Mouse (Mus musculus) kidney, adult 8-10 months (tissue): ENCODE results near the gene Hivep3.

ENCODE experiments used
- DNase-seq, 2 experiments: peaks; one replicate each; pipeline ENCODE4 v3.0.0; 2022

Gene Hivep3

DNA sequence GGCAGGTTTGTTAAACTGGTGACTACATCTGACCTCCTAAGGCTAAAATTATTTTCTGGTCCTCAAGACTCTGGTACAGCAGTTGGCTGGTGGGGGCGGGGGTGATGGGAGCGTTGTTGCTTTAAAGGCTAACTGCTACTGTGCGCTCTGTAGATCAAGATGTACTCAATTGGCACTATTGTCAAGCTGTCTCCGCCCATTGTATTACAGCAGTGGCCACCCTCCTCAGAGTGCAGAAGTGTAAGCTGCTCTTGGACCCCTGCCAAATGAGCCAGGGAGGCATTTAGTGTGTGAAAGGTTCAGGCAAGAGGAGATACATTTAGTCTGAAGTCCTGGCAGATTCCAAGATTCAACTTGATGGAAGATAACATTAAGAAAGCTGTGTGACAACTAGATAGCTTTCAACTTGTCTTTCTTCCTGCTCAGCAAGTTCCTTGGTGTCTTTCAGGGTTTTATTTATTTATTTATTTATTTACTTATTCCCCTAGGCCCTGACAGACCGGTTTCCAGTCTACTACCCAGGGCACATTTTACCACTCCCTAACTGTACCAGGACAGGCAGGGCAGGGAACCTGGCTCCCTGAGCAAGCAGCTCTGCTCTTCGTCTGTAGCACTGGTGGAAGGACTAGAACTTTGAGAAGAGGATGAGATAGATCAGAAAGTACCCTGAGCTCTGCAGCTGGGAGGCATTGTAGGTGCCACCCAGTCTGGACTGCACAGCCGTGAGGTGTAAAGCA, 83.2 kb downstream of the Hivep3 start:
- DNase-seq: no peak

DNA sequence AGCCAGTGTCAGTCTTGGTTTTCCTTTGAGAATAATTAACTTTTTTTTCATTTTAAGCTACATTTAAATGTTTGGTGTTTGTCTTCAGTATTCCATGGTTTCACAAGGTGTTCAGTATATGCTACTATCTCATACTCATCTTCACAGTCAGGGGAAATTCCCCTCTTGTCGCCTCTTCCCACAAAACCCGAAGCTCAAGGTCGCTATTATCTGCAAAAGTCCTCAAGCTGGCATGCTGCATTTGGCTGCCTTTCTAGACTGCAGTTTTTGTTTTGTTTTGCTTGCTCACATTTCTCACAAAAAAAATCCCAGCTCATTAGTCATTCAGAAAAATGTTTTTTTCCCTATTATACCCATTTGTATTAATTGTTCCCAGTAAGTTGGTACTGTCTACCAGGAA, 92.4 kb downstream of the Hivep3 start:
- DNase-seq: no peak

DNA sequence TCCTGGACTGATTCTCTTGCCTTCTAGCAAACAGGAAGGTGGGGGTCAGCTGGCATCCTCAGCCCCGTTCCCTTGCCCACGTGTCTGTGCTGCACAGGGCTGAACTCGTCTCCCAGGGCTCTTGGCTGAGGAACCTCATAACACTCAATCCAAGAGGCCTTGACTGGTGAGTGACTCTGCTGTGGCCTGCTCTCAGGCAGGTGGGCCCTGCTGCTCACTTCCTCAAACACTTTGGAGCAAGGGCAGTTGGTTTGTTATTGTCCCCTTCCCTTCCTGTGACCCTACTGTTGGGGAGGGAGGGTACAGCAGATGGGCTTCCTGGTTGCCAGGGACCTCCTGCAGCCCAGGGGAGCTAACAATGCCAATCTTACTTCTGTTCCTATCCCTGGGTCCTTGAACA, 94.8 kb downstream of the Hivep3 start:
- DNase-seq: no peak

DNA sequence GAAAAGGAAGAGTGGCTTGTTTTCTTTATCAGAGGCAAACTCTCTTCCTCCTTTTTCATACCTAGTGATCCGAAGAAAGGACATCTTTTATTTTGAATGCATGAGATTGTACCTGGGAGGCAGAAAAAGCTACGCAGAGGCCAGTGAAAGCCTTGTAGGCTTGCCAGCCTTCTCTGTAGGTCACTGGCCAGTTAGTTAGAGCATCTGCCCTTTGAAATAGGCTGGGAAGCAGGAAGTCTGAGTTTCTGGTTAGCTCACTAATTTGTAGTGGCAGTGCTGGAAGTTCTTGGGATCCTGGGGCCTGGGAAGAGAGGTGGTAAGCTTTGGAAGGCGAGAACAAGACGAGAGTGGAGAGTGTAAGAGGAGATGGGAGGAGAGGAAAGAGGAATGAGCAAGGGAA, 95.4 kb downstream of the Hivep3 start:
- DNase-seq: no peak

DNA sequence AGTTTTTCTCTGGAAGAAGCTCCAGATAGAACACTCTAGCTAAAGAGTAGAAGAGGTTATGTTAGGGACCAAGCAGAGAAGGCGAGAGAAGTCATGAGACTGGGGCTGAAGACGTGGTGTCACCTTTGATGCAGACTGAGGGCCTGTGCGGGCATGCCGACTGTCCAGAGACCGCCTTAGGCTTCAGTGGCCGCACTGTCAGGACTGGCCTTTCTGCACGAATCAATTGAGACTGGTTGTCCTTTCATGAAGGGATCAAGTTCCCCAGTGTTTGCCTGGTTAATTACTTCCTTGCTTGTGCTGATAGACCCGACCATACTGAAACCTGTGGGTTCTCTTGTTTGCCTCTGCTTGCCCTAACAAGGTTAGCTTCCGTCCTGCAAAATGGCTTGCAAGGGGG, 99.7 kb downstream of the Hivep3 start:
- DNase-seq: no peak

DNA sequence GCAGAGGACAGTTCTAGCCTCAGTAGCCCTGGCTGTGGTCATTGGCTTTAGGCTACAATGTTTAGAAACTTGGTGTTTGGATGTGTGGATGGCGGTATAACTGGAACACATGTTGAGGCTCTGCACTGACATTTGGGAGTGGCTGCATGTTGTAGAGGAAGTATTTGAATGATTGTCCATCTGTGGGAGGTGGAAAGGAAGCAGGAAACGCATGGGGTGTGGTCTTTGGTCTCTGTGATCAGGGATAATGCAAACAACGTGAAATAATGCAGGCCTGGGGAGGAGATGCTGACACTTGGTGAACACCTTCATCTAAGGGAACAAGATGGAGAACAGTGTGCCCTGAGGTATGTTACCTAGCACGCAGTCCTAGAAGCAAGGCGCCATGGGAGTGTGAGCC, 100.3 kb downstream of the Hivep3 start:
- no peak for DNase-seq

DNA sequence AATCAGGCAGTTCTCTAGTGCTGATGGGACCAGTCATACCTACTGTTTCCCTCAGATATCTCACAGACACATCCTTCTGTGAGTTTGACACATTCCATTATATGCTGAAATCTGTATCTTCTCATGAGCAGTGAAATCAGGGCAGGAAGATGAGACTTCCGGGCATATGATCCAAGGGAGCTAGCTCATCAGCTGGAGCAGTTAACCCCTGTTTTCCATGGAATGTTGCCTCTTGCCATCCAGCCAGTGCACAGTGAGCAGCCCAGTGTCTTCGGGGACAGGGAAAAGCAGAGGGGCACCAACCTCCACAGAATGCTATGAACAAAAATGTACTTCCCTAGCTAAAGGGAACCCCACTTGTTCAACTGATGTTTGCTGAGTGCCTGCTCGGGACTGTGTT, 102.6 kb downstream of the Hivep3 start:
- DNase-seq: no peak

DNA sequence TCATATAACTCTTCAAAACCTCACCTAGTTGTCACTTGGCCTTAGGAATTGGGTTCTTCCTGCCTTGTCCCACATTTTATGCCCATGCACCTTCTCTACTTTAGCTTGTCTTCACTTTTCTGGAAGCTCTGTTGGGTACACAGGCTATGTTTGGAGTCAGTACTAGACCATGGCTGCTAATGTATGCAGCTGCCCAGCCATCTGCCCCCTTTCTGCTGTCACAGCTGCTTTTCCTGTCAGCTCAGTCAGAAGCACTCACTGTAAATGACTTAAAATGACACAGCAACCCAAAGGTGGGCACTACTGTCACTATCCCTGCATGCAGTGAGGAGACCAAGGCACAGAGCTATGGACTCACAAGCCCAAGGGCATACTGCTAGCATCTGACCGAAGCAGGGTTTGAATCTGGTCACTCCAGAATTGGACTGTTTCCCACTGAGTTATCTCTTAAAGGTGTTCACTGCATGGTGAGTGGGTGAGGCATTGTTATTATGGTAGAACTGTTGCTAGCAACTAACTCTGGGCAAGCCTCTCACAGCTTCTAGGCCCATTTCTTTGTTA, 104.0 kb downstream of the Hivep3 start:
- DNase-seq: no peak

DNA sequence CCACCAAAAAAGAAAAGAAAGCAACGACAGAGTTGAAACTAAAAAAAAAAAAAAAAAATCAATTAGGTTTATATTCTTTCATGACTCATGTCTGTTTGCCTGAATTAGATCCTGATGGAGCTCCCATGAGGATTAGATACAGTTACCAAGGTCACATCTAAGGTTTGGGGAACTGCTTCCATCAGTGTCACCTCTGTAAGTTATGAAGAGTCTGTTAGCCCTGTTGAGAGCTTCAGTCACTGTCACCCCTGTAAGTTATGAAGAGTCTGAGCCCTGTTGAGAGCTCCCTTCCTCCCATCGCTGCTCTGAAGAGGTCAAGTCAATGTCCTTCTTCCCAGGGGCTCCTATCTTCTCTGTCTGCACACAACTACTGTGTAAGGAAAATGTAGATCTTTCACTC, 104.7 kb downstream of the Hivep3 start:
- DNase-seq: no peak

DNA sequence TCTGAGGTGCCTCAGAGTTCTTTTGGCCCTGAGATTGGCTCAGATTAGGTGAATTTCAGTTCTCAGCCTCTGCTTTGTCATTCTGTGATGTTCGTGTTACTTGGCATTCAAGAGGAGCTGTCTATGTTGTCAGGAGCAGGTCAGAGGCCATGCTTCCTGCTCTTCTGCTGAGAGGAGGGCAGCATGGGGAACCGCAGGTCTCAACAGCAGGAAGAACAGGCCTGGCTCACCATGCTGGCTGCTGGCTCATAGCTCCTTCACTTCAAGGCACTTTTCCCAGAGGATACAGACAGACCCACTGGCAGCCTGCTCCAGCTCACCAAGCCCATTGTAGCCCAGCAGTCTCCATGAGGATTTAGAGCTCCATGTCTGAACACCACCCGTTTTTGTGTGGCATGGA, 109.7 kb downstream of the Hivep3 start:
- DNase-seq: no peak

DNA sequence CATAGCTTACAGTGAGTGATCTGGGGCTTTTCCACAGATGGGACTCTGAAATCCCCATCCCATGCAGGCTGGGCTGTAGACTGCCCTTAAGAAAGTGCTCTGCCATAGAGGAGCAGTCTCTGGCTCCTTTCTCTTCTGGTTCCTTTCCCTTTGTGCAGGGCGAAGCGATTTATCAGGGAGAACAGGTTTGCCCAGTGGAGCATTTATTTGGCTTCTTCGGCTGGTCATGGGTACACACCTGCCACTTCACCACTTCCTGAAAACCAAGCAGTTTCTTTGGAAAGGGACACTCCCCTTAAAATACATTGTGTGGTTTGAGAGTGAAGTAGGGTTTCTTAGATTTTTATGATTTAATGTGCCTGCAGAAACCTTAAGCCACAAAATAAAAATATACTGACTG, 110.7 kb downstream of the Hivep3 start:
- no peak for DNase-seq

DNA sequence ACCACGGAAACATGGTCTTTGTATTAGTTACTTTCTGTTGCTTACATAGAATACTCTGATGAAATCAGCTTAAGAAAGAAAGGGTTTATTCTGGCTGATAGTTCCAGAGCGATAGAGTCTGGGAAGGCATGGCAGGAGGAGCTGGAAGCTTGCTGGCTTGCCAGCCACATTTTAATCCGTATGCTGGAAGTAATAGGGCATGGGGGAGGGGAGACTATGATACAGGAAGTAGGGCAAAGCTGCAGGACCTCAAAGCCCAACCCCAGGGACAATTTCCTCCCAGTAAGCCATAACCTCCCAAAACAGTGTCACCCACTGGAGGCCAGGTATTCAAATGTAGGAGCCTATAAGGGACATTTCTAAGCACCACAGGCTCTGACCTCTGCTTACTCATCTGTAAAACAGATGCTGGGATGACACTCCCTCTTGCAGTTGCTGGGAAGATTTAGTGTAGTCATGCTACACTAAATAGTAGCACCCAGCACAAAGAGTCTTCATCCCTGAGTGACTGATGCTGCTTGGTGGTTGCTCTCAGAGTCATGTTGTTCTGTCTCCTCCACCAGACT, 112.1 kb downstream of the Hivep3 start:
- DNase-seq: no peak

DNA sequence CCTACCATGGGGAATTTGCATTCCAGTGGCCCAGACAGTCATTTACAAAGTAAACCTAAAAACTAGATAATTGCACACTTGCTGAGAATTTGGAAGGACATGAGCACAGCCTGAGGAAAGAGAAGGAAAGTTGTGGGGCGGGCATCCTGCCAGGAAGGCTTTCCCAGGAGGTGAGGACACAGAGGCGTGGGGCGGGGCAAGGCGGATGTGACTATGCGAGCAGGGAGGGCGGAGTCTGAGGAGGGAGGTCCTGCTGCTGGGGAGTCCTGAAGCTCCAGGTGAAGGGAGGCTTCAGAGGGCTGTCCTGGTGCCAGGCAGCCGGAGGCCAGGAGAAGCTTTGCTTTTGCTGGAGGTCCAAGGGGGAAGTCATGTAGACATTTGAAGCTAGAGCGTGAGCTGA, 118.9 kb downstream of the Hivep3 start:
- peak; percentile 2 to 24 for DNase-seq

DNA sequence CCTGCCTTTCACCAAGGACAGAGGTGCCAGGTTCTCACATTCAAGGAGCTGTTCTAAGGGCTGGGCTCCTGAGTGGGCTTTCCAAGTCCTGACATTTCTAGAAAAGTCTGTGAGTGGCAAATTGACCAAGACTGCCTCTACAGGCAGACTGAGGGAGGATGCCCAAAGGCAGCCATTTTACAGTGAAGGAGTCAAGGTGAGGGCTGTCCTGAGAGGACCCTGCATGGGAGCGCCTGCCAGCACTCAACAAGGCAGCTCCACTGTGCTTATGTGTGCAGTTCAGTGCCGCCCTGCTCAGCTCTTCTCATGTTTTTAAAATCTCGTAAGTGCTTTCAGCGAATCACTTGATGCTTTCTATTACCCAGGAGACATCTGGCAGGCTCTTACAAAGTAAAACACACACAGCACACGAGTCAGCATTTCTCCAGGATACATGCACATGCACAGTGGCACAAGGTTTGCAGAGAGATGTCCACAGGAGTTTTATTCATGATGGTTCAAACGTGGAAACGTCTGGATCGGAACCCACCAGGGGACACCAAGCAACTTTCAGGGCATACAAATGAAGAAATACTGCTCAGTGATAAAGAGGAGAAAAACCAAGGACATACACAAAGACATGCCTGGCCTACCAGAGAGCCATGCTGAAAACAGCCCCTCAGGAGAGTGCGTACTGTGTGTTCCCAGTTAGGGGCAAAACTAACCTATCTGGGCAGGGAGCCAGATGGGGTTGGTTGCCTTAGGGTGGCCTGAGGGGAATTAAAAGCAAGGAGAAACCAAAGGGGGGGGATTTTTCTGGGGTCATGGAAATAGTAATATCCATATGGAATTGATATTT, 120.9 kb downstream of the Hivep3 start:
- DNase-seq: no peak

DNA sequence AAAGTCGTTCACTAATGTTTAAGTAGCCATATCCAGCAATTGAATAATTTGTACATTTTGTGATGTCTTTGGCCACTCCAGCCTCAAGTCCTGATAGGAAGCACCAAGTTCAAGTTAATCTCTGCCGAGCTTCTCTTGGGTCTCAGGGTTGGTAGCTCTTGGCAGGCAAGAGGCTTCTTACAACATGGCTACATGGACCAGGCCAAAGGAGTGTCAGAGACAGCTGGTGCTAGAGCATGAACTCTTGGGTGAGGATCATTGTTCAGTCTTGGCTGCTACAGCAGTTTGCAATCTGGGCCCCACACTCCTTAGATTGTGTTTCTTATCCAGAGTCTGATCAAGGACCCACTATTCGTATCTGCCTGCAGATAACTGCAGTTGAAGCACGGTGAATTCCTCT, 125.9 kb downstream of the Hivep3 start:
- no peak for DNase-seq

DNA sequence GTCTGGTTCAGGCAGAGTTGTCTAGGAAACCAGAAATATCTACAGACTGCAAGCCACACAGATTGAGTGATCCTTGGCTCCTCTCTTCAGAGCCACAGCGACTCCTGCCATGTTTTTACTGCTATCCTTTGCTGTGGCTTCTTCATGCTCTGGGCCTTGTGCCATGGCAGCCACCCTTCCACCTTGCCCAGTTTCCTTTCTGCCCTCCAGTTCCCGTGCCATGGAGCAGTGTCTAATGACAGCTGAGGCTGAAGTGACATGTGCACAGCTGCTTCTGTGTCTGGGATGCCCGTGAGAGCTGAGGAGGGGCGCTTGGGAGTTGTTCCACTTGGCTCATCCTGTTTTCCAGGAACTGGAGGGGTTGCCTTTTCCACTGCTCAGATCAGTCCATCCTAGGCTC, 127.4 kb downstream of the Hivep3 start:
- no peak for DNase-seq

DNA sequence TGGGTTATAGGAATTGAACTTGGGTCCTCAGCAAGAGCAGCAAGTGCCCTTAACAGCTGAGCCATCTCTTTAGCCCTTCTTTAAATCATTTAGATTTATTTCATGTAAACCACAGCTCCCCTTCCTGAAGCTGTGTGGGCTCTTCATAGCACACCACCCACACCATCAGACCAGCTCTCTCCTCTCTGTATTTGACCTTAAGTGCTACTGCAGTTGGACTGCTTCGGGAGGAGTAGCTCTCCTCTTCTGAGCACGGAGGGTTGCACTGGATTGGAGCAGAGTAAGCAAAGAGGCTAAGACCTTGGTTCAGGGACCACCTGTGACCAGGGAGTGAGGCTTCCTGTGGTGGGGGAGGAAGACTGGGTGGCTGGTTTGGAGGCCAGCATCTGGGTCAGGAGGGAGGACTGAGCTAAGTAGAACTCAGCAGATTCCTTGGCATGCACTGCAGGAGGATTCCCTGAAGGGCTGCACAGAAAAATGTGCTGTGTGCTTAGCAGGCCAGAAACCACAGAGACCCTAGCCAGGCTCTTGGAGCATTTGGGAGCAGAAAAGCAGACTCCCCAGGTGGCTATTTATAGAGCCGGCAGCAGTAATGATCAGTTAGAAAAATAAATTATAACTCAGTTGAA, 132.4 kb downstream of the Hivep3 start:
- no peak for DNase-seq

DNA sequence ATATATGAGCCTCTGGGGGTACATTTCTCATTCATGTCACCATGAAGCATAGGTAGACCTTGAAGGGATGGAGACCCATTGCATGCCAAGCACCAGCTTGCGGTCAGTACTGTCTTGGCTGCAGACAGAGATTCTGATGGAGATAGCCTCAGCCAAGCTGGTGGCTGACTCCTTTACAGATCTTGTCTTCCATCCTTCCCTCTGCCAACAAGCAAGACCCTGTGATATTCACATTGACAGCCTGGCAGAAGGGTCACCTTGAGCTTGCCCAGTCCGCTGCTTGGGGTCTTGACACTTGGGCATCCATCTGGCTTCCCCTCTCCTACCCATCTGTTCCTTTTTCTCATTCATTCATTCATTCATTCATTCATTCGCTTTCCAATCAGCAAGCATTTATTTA, 133.5 kb downstream of the Hivep3 start:
- no peak for DNase-seq

DNA sequence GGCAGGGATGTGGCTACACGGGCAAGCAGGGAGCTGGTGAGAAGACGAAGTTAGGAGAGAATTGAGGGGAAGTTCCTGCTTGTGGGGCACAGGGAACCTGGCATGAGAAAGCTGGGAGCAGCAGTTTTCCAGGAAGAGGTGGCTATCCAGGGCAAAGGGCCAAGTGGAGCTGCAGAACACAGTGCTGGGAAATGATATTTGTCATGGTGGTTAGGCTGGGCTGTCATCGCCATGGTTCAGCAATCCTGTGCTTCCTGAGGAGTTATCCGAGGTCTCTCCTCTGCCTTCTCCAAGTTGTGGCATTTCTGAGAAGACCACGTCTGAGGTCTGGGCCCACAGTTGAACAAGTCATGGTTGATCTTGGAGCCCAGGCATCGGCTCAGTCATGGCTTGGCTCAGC, 136.8 kb downstream of the Hivep3 start:
- peak; percentile 6 to 19 for DNase-seq

DNA sequence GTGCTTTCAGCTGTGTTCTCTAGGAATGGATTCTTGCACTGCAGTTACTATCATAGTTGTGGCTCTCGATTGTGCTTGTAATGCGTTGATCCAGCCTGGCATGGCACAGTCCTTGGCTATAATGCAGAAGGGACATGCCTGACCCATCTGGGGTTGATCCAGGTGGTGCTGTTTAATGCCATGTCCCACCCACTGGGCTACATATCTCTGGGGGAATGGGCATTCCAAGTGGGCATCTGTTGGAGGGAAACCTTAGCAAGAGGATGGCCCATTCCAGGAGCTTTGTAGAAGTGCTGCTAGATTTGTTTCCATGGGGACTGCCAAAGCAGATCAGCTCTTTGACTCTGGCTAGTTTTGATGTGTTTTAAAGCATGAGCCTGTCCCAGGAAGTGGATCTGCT, 137.9 kb downstream of the Hivep3 start:
- no peak for DNase-seq

DNA sequence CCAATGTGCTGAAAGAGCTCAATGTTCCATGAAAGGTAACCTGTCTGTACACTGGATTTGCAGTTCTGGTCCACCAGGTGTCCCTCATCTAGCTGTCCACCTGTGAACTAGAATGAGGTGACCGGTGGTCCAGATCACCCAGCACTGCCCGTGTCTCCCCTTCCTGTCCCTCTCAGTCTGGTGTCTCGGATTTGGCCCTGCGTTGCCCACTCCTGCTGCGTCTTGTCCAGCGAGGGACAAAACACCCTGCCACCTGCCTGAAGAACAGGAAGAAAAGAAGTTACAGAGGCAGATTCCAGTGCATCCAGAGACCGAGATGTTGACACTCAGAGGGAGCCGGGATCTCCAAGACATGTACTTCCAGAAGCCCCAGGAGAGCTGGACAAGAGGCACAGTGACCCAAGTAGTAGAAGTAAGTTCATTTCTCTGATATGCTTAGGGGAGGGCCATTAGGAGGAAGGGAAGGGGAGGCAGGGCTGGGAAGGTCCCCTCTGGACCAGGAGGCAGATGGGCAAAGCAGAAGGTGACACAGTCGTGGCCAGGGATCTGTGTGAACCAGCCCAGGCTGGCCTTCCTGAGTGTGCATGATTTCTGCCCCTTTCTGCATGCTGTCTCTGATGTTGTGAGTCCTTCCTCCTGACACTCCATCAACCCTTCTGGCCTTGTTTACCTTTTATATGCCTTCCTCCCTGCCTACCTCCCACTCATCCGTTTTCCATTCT, 138.4 kb downstream of the Hivep3 start:
- DNase-seq: no peak

DNA sequence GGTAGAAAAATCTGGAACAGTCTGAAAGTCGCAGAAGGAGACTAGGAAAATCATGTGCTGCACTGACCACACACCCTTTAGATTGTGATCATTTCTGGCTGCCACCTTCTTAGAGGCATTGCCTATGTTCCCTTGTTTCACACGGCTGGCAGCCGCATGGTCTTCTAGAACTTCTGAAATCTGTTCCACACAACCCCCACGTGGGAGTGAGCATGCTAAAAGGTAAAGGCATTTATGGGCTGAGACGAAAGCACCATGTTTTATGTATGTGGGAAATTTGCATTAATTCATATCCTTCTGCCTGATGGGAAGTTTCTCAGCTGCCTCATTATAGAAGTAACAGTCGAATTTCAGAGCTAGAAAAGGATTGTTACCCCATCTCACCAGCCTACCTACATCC, 140.4 kb downstream of the Hivep3 start:
- no peak for DNase-seq

DNA sequence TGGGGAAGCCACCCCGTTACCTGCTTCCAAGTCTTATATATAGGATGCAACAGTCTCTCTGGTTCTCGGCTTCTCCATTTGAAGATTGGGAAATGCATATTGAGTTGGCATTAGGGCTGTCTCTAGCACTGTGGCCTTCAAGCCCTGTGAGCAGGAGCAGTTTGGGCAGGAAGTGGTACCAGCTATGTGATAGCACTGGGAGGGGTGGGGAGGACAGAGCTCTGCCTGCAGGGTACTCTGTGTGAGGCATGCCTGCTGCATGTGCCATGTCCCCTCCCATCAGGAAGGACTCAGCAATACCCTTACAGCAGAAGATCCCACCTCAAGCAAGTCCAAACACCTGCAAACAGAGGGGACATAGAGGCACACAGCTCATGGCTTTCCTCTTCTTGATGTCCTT, 142.0 kb downstream of the Hivep3 start:
- no peak for DNase-seq
